2 mouse cellular contexts compared by ENCODE assay signal in genomic region chr1:85764291-85764690, GRCm38 (mm10).
TF ChIP-seq lines count a peak whose summit lies in the region.

No protein-coding gene starts in this region.

TF ChIP-seq in CH12.LX, 34 proteins besides CTCF, POLR2A, EP300 and RAD21 (continued from another document):
- no peak for TF ChIP-seq ZKSCAN1 (IDR thresholded peaks at IDR 0.05; ENCODE audit: borderline replicate concordance, low read depth, low read length)
- no peak for TF ChIP-seq RCOR1 (conservative IDR thresholded peaks at IDR 0.05; ENCODE audit: low read depth, low read length)
- TF ChIP-seq MAFK (IDR thresholded peaks at IDR 0.05; ENCODE audit: insufficient replicate concordance, low read length): no peak
- TF ChIP-seq SMC3 (IDR thresholded peaks at IDR 0.05; ENCODE audit: low read depth, low read length): no peak
- TF ChIP-seq KAT2A (IDR thresholded peaks at IDR 0.05; ENCODE audit: insufficient replicate concordance, low read length): no peak

TF ChIP-seq in myocyte, 11 proteins besides CTCF, POLR2A, EP300 and RAD21 (continued from another document):
- TF ChIP-seq CEBPB (IDR thresholded peaks at IDR 0.05; ENCODE audit: insufficient read depth, poor library complexity, severe bottlenecking) (no peak), MYOG (IDR thresholded peaks at IDR 0.05; ENCODE audit: control insufficient read depth in 1 of 3, insufficient read depth in 1 of 3, insufficient read length in 2 of 3, low read depth in 2 of 3) (peak in 1 of 3 experiments; percentile 70)
